Mouse (Mus musculus): ENCODE results near the gene Tas2r119. TPM values are rescaled to one million over a fixed set of nuclear protein-coding genes. Genes with fewer than 3 reads are reported as not detected.

Gene Tas2r119
- total RNA-seq, 1 experiment, result not detected

- H3K9me3 ChIP-seq (ENCODE audit: control insufficient read depth, insufficient read depth, low read depth, low read length), result no peaks in the 10 kb centered on the region
- in situ Hi-C loops (cut with MboI; ENCODE audit: low sequenced_read_pairs in 2 of 2, unreplicated experiment in 2 of 2), result no loop called here
- no peak for TF ChIP-seq HCFC1 (IDR thresholded peaks at IDR 0.05; ENCODE audit: borderline replicate concordance, insufficient read depth, low read length)
- TF ChIP-seq ZNF384 (IDR thresholded peaks at IDR 0.05; ENCODE audit: low read depth, low read length), result no peak
- TF ChIP-seq CHD2 (IDR thresholded peaks at IDR 0.05; ENCODE audit: low read depth, low read length), result no peak
- TF ChIP-seq ZC3H11A (IDR thresholded peaks at IDR 0.05; ENCODE audit: borderline replicate concordance, low read depth, low read length), result no peak
- TF ChIP-seq MAFK (IDR thresholded peaks at IDR 0.05; ENCODE audit: insufficient read depth, low read depth, low read length), result no peak
Observed at GRCm38 (mm10) chr15:32189879-32190278, 12.8 kb downstream of the Tas2r119 start.

GRCm38 (mm10) chr15:32190436-32190835 is 13.3 kb downstream of the Tas2r119 start:
- TF ChIP-seq ZC3H11A (IDR thresholded peaks at IDR 0.05; ENCODE audit: borderline replicate concordance, low read depth, low read length) (no peak), CHD2 (IDR thresholded peaks at IDR 0.05; ENCODE audit: low read depth, low read length) (no peak), ZNF384 (IDR thresholded peaks at IDR 0.05; ENCODE audit: low read depth, low read length) (no peak), HCFC1 (IDR thresholded peaks at IDR 0.05; ENCODE audit: borderline replicate concordance, insufficient read depth, low read length) (no peak), MAFK (IDR thresholded peaks at IDR 0.05; ENCODE audit: insufficient read depth, low read depth, low read length) (no peak)
- DNase-seq (ENCODE audit: low read depth, low spot score), result no peak
- Histone ChIP-seq H3K4me1 (ENCODE audit: control insufficient read depth in 2 of 2, insufficient read depth in 2 of 2, low read length in 2 of 2, poor library complexity in 1 of 2) (no peaks in the 10 kb centered on the region), H3K9ac (ENCODE audit: insufficient read depth, low read depth, low read length, poor library complexity, severe bottlenecking) (no peak overlapping the region), H3K4me3 (ENCODE audit: insufficient read depth in 1 of 2, low read depth in 1 of 2, low read length in 2 of 2, poor library complexity in 1 of 2, severe bottlenecking in 1 of 2) (no peak overlapping the region), H3K36me3 (ENCODE audit: control insufficient read depth, insufficient read depth, low read length, poor library complexity, severe bottlenecking) (no peaks in the 10 kb centered on the region), H3K27ac (ENCODE audit: insufficient read depth, low read depth, low read length, poor library complexity, severe bottlenecking) (no peak overlapping the region), H3K9me3 (ENCODE audit: control insufficient read depth, insufficient read depth, low read depth, low read length) (no peaks in the 10 kb centered on the region)
- in situ Hi-C loops (cut with MboI; ENCODE audit: low sequenced_read_pairs in 2 of 2, unreplicated experiment in 2 of 2), result no loop called here

More at GRCm38 (mm10) chr15:32189879-32190278, 12.8 kb downstream of the Tas2r119 start:
- Histone ChIP-seq H3K9ac (ENCODE audit: insufficient read depth, low read depth, low read length, poor library complexity, severe bottlenecking) (no peak overlapping the region), H3K4me3 (ENCODE audit: insufficient read depth in 1 of 2, low read depth in 1 of 2, low read length in 2 of 2, poor library complexity in 1 of 2, severe bottlenecking in 1 of 2) (no peak overlapping the region), H3K27ac (ENCODE audit: insufficient read depth, low read depth, low read length, poor library complexity, severe bottlenecking) (no peak overlapping the region), H3K4me1 (ENCODE audit: control insufficient read depth in 2 of 2, insufficient read depth in 2 of 2, low read length in 2 of 2, poor library complexity in 1 of 2) (no peaks in the 10 kb centered on the region), H3K36me3 (ENCODE audit: control insufficient read depth, insufficient read depth, low read length, poor library complexity, severe bottlenecking) (no peaks in the 10 kb centered on the region)
- no peak for DNase-seq (ENCODE audit: low read depth, low spot score)

GRCm38 (mm10) chr15:32192948-32193347 is 15.9 kb downstream of the Tas2r119 start:
- no peak overlapping the region for H3K4me3 ChIP-seq (ENCODE audit: insufficient read depth in 1 of 2, low read depth in 1 of 2, low read length in 2 of 2, poor library complexity in 1 of 2, severe bottlenecking in 1 of 2)
- in situ Hi-C loops (cut with MboI; ENCODE audit: low sequenced_read_pairs in 2 of 2, unreplicated experiment in 2 of 2), result no loop called here

DNA sequence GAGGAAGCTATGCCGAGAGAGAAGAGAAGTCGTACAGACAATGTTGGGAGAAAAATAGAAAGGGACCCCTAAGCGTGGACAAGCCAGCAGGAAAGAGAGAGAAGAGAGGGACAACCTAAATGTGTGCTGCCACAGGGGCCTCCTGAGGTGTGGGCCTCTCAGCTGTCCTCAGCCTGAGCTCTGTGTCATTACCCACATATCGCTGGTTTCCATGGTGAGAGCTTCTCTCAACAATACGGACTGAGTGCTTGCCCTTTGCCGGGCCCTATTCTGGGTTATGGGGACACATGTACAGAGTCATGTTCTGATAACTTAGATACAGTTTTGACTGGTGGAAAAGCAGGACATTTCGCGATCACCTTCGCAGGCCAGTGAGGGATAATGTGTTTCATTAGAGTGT is 21.0 kb downstream of the Tas2r119 start:
- Histone ChIP-seq H3K4me1 (ENCODE audit: control insufficient read depth in 2 of 2, insufficient read depth in 2 of 2, low read length in 2 of 2, poor library complexity in 1 of 2) (no peaks in the 10 kb centered on the region), H3K36me3 (ENCODE audit: control insufficient read depth, insufficient read depth, low read length, poor library complexity, severe bottlenecking) (no peaks in the 10 kb centered on the region), H3K9ac (ENCODE audit: insufficient read depth, low read depth, low read length, poor library complexity, severe bottlenecking) (no peak overlapping the region), H3K9me3 (ENCODE audit: control insufficient read depth, insufficient read depth, low read depth, low read length) (no peaks in the 10 kb centered on the region), H3K27ac (ENCODE audit: insufficient read depth, low read depth, low read length, poor library complexity, severe bottlenecking) (no peak overlapping the region), H3K4me3 (ENCODE audit: insufficient read depth in 1 of 2, low read depth in 1 of 2, low read length in 2 of 2, poor library complexity in 1 of 2, severe bottlenecking in 1 of 2) (no peak overlapping the region)
- TF ChIP-seq ZNF384 (IDR thresholded peaks at IDR 0.05; ENCODE audit: low read depth, low read length), result no peak
- TF ChIP-seq HCFC1 (IDR thresholded peaks at IDR 0.05; ENCODE audit: borderline replicate concordance, insufficient read depth, low read length), result no peak
- no peak for TF ChIP-seq ZC3H11A (IDR thresholded peaks at IDR 0.05; ENCODE audit: borderline replicate concordance, low read depth, low read length)
- TF ChIP-seq MAFK (IDR thresholded peaks at IDR 0.05; ENCODE audit: insufficient read depth, low read depth, low read length), result no peak
- no peak for TF ChIP-seq CHD2 (IDR thresholded peaks at IDR 0.05; ENCODE audit: low read depth, low read length)
- DNase-seq (ENCODE audit: low read depth, low spot score), result no peak
- in situ Hi-C loops (cut with MboI; ENCODE audit: low sequenced_read_pairs in 2 of 2, unreplicated experiment in 2 of 2), result no loop called here

More at GRCm38 (mm10) chr15:32192948-32193347, 15.9 kb downstream of the Tas2r119 start:
- DNase-seq (ENCODE audit: low read depth, low spot score), result no peak
- H3K4me1 ChIP-seq (ENCODE audit: control insufficient read depth in 2 of 2, insufficient read depth in 2 of 2, low read length in 2 of 2, poor library complexity in 1 of 2), result no peaks in the 10 kb centered on the region
- no peaks in the 10 kb centered on the region for H3K9me3 ChIP-seq (ENCODE audit: control insufficient read depth, insufficient read depth, low read depth, low read length)
- H3K9ac ChIP-seq (ENCODE audit: insufficient read depth, low read depth, low read length, poor library complexity, severe bottlenecking), result no peak overlapping the region
- no peaks in the 10 kb centered on the region for H3K36me3 ChIP-seq (ENCODE audit: control insufficient read depth, insufficient read depth, low read length, poor library complexity, severe bottlenecking)
- no peak overlapping the region for H3K27ac ChIP-seq (ENCODE audit: insufficient read depth, low read depth, low read length, poor library complexity, severe bottlenecking)
- TF ChIP-seq CHD2 (IDR thresholded peaks at IDR 0.05; ENCODE audit: low read depth, low read length) (no peak), ZC3H11A (IDR thresholded peaks at IDR 0.05; ENCODE audit: borderline replicate concordance, low read depth, low read length) (no peak), MAFK (IDR thresholded peaks at IDR 0.05; ENCODE audit: insufficient read depth, low read depth, low read length) (no peak), HCFC1 (IDR thresholded peaks at IDR 0.05; ENCODE audit: borderline replicate concordance, insufficient read depth, low read length) (no peak), ZNF384 (IDR thresholded peaks at IDR 0.05; ENCODE audit: low read depth, low read length) (no peak)

- Histone ChIP-seq H3K4me3 (ENCODE audit: insufficient read depth in 1 of 2, low read depth in 1 of 2, low read length in 2 of 2, poor library complexity in 1 of 2, severe bottlenecking in 1 of 2) (no peak overlapping the region), H3K36me3 (ENCODE audit: control insufficient read depth, insufficient read depth, low read length, poor library complexity, severe bottlenecking) (no peaks in the 10 kb centered on the region), H3K4me1 (ENCODE audit: control insufficient read depth in 2 of 2, insufficient read depth in 2 of 2, low read length in 2 of 2, poor library complexity in 1 of 2) (no peaks in the 10 kb centered on the region), H3K27ac (ENCODE audit: insufficient read depth, low read depth, low read length, poor library complexity, severe bottlenecking) (no peak overlapping the region), H3K9me3 (ENCODE audit: control insufficient read depth, insufficient read depth, low read depth, low read length) (no peaks in the 10 kb centered on the region), H3K9ac (ENCODE audit: insufficient read depth, low read depth, low read length, poor library complexity, severe bottlenecking) (no peak overlapping the region)
- no peak for TF ChIP-seq MAFK (IDR thresholded peaks at IDR 0.05; ENCODE audit: insufficient read depth, low read depth, low read length)
- no peak for TF ChIP-seq CHD2 (IDR thresholded peaks at IDR 0.05; ENCODE audit: low read depth, low read length)
- no peak for TF ChIP-seq ZC3H11A (IDR thresholded peaks at IDR 0.05; ENCODE audit: borderline replicate concordance, low read depth, low read length)
- no peak for TF ChIP-seq HCFC1 (IDR thresholded peaks at IDR 0.05; ENCODE audit: borderline replicate concordance, insufficient read depth, low read length)
- in situ Hi-C loops (cut with MboI; ENCODE audit: low sequenced_read_pairs in 2 of 2, unreplicated experiment in 2 of 2), result no loop called here
- no peak for DNase-seq (ENCODE audit: low read depth, low spot score)
Observed at GRCm38 (mm10) chr15:32198561-32198960, 21.5 kb downstream of the Tas2r119 start.
